Mouse (Mus musculus): ENCODE results near the gene Shisa7.
"Not testable (repeated sequence)": the region's sequence is repeated elsewhere in the genome, so short reads cannot be mapped to it uniquely, and the experiment has no call there.

Shisa7 gene

GRCm38 (mm10) chr7:4844245-4844916, at the start of gene Shisa7:
TSS of gene Shisa7 (minus strand) at chr7:4844696.
- no peak for DNase-seq (ENCODE audit: low spot score)

GRCm38 (mm10) chr7:4886680-4887079, 42.2 kb upstream of the Shisa7 start:
- DNase-seq (ENCODE audit: low spot score) = no peak

GRCm38 (mm10) chr7:4879036-4879435, 34.5 kb upstream of the Shisa7 start:
- DNase-seq (ENCODE audit: low spot score) = not testable (repeated sequence)

GRCm38 (mm10) chr7:4878186-4878585, 33.7 kb upstream of the Shisa7 start:
- peak; percentile 15 for DNase-seq (ENCODE audit: low spot score)

- peak; percentile 28 for DNase-seq (ENCODE audit: low spot score)
Observed at GRCm38 (mm10) chr7:4877226-4877625, 32.7 kb upstream of the Shisa7 start.

GRCm38 (mm10) chr7:4876753-4877221, 32.3 kb upstream of the Shisa7 start, which contains the start of gene Isoc2a:
TSS of gene Isoc2a (plus strand) at chr7:4877153.
- DNase-seq (ENCODE audit: low spot score) = peak; percentile 94

GRCm38 (mm10) chr7:4870133-4870532, 25.6 kb upstream of the Shisa7 start, which contains the start of gene Isoc2b:
TSS of gene Isoc2b (minus strand) at chr7:4870258.
- DNase-seq (ENCODE audit: low spot score) = no peak

GRCm38 (mm10) chr7:4866631-4867180, 22.2 kb upstream of the Shisa7 start:
- no peak for DNase-seq (ENCODE audit: low spot score)

- peak; percentile 88 for DNase-seq (ENCODE audit: low spot score)
Observed at GRCm38 (mm10) chr7:4865579-4866493, 21.3 kb upstream of the Shisa7 start.

- DNase-seq (ENCODE audit: low spot score) = no peak
Observed at GRCm38 (mm10) chr7:4865090-4865489, 20.6 kb upstream of the Shisa7 start.

GRCm38 (mm10) chr7:4864130-4864845, 19.8 kb upstream of the Shisa7 start:
- DNase-seq (ENCODE audit: low spot score) = no peak

- no peak for DNase-seq (ENCODE audit: low spot score)
Observed at GRCm38 (mm10) chr7:4863541-4864080, 19.1 kb upstream of the Shisa7 start.

GRCm38 (mm10) chr7:4863041-4863440, 18.5 kb upstream of the Shisa7 start:
- DNase-seq (ENCODE audit: low spot score) = no peak

GRCm38 (mm10) chr7:4860926-4861325, 16.4 kb upstream of the Shisa7 start:
- not testable (repeated sequence) for DNase-seq (ENCODE audit: low spot score)

GRCm38 (mm10) chr7:4859418-4859978, 15.0 kb upstream of the Shisa7 start:
- DNase-seq (ENCODE audit: low spot score) = no peak

- no peak for DNase-seq (ENCODE audit: low spot score)
Observed at GRCm38 (mm10) chr7:4857321-4857720, 12.8 kb upstream of the Shisa7 start.

- DNase-seq (ENCODE audit: low spot score) = no peak
Observed at GRCm38 (mm10) chr7:4856508-4856907, 12.0 kb upstream of the Shisa7 start.

- DNase-seq (ENCODE audit: low spot score) = no peak
Observed at GRCm38 (mm10) chr7:4853613-4854012, 9.1 kb upstream of the Shisa7 start.

GRCm38 (mm10) chr7:4851315-4851688, 6.8 kb upstream of the Shisa7 start:
- DNase-seq (ENCODE audit: low spot score) = no peak

- DNase-seq (ENCODE audit: low spot score) = no peak
Observed at GRCm38 (mm10) chr7:4850621-4851314, 6.3 kb upstream of the Shisa7 start.

GRCm38 (mm10) chr7:4849372-4849771, 4.9 kb upstream of the Shisa7 start:
- no peak for DNase-seq (ENCODE audit: low spot score)

All from MN1 (cell line).